Mouse (Mus musculus): ENCODE measurements around the gene Tdrd6.
A peak's percentile ranks its signal among the peaks of the same experiment; 100 is the strongest.

Gene Tdrd6

DNA sequence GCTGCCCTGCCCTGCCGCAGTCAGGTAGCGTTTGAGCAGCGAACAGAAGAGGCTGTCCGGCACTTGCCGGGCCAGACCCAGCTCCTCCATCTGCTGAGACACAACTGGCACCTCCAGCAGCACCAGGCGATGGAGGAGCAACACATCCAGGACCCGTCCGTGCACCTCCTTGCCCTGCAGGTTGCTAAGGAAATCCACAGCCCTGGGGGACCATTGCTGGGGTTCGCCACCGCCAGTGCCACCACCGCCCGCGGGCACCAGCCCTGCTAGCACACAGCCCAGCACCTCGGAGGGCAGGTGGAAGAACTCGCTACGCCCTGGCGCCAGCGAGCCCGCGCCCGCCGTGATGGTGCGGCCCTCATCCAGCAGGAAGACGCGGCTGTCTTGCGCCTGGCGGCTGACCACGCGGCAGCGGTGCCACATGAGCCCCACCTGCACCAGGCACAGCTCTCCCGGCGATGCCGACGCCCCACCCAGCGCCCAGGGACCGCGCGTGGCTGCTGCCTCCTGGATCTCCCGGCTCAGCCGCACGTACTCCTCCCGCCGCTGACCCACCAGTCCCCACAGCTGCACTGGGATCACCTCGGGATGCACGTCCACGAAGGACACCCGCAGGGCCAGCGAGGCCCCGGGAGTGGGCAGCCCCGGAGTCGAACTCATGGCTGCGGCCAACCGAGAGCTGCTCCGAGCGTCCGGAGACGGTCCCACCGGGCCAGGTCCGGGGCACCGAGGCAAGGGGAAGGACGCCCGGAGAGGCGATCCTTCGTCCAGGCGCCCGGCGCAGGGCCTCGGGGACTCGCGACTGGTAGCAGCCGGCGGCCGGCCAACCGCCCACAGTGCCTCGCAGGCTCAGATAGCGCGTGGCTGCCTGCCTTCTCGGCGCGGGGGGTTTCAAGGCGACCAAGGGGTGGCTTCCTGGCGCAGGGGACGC is at the start of gene Tdrd6:
Gene Tdrd6, minus strand, starts transcription at position 804 of the 931 bp plus-strand sequence.
- DNase-seq (ENCODE audit: extremely low spot score, low spot score) = peak; percentile 65

DNA sequence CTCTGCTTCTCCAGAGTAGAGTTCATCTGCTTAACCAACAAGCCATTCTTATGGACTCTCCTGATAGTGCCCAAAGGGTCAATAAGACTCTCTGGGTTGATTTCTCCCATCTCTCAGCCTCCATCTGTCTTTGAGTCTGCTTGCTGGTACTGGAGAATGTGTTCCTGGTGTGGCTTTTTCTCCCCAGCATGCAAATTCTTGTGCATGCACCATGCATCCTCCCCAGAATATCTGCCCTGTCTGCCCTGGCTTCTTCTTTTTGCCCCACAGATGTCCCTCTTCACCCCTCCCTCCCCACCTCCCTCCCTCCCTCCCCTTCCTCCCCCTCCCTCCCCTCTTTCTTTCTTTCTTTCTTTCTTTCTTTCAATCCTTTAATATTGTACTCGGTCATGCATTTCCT is 47.2 kb upstream of the Tdrd6 start:
- no peak for DNase-seq (ENCODE audit: extremely low spot score, low spot score)

DNA sequence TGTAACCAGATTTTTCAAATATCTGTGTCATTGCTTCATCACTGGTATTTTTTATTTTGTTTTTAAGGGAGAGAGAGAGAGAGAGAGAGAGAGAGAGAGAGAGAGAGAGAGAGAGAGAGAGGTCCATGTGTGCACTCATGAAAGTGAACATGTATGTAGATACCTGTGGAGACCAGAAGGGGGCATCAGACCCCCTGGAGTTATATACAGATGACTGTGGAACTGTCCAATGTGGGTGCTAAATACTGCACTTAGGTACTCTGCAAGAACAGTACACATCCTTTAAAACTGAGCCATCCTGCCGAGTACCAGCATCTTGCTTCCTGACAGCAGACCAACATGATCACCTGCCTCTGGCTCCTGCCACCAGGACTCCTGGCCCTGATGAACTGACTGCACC is 46.1 kb upstream of the Tdrd6 start:
- no peak for DNase-seq (ENCODE audit: extremely low spot score, low spot score)

DNA sequence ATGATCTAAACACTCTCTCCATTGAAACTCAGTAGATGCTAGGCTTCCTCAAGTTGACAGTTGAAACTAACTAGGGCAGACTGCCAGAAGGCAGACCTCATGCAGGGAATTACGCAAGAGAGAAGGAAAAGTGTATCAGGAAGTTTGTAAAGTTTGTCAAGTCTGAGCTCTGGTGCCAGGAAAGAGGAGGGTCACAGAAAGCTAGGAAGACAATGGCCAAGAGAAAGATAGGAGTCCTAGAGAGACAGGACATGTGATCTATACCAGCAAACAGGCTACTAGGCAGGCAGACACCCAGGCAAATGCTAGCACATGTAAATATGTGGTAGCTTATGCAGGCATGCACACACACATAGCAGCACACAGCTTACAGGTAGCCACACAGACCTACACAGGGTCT is 45.1 kb upstream of the Tdrd6 start:
- DNase-seq (ENCODE audit: extremely low spot score, low spot score) = no peak

DNA sequence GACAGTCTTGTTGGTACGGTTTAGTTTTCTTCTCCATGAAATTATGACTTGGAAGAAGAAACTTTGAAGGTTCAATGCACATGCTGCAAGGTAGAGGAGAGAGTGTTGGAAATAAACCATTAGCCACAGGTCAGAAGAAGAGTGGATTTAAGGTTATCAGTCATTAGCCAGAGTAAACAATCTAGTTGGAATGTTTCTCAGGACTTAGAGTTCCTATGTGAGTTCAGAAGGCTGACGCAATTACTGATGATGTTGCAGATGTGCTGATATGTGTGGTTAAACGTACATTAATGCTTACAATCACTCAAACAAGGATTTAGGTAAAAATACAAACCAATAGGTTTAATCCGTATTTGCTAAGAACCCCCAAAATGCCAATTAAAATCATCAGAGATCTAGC is 41.8 kb upstream of the Tdrd6 start:
- DNase-seq (ENCODE audit: extremely low spot score, low spot score) = no peak

- no peak for DNase-seq (ENCODE audit: extremely low spot score, low spot score)
Observed at GRCm38 (mm10) chr17:43669145-43669695, 39.1 kb upstream of the Tdrd6 start.

DNA sequence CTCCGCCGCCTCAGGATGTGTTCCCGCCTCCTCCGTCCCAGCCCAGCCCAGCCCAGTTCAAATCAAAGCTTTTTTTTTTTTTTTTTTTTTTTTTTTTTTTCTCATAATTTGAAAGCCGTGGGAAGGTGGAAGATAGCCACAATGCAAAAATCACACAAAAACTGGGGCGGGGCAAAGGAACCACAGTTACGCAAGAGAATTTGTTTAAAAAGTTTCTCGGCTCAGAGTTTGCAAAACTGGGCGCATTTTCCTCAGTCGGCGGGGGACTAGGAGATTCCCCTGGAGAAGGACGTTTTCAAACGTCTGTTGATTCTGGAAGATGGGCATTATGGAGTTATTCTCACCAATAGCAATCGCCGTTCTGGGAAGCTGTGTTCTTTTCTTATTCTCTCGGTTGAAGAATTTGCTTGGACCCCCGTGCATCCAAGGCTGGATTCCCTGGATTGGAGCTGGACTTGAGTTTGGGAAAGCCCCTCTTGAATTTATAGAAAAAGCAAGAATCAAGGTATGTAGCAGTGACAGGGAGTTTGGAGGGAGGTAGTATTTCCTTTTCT is 37.3 kb upstream of the Tdrd6 start, which contains the start of gene Cyp39a1:
Gene Cyp39a1, plus strand, starts transcription at position 136 of the 554 bp plus-strand sequence.
- DNase-seq (ENCODE audit: extremely low spot score, low spot score) = no peak

GRCm38 (mm10) chr17:43666576-43667289 is 36.6 kb upstream of the Tdrd6 start, which contains the start of gene Slc25a27:
Gene Slc25a27 (minus strand): TSS chr17:43667214.
- DNase-seq (ENCODE audit: extremely low spot score, low spot score) = peak; percentile 88

DNA sequence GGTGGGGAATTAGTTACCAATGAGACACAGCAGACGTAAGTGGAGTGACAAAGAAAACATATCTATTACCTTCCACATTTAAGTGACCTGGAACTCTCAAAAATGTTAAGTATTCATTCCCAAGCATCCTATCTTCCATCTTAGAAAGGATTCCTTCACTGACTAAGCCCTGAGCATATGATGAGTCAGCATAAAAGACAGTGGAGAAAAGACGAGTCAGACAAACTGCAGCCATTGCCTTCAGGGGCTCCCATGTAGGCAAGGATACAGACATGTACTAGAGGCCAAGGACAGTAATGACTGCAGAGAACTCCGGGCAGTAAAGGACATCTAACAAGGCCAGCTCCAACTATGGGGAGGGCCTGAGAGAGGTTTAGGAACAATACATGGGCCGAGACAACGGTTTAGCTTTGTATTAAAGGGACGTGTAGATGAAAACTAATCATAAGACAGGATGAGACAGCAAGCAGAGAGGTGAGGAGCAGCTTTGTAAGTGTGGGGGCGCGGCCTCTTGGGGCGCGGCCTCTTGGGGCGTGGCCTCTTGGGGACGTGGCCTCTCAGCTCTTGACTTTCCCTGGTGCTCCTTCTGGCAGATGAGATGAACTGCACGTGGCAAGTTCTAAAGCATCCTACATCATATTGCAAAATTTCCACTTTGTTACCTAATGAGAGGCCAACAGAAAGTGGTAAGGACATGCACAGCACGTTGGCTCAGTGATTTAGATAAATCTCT is 21.4 kb upstream of the Tdrd6 start:
- DNase-seq (ENCODE audit: extremely low spot score, low spot score) = no peak

GRCm38 (mm10) chr17:43649641-43650436 is 19.7 kb upstream of the Tdrd6 start:
- DNase-seq (ENCODE audit: extremely low spot score, low spot score) = no peak

GRCm38 (mm10) chr17:43646925-43647324 is 16.8 kb upstream of the Tdrd6 start:
- no peak for DNase-seq (ENCODE audit: extremely low spot score, low spot score)

GRCm38 (mm10) chr17:43645136-43645535 is 15.0 kb upstream of the Tdrd6 start:
- DNase-seq (ENCODE audit: extremely low spot score, low spot score) = no peak

- no peak for DNase-seq (ENCODE audit: extremely low spot score, low spot score)
Observed at GRCm38 (mm10) chr17:43644375-43644774, 14.3 kb upstream of the Tdrd6 start.

- DNase-seq (ENCODE audit: extremely low spot score, low spot score) = no peak
Observed at GRCm38 (mm10) chr17:43643191-43643590, 13.1 kb upstream of the Tdrd6 start.

DNA sequence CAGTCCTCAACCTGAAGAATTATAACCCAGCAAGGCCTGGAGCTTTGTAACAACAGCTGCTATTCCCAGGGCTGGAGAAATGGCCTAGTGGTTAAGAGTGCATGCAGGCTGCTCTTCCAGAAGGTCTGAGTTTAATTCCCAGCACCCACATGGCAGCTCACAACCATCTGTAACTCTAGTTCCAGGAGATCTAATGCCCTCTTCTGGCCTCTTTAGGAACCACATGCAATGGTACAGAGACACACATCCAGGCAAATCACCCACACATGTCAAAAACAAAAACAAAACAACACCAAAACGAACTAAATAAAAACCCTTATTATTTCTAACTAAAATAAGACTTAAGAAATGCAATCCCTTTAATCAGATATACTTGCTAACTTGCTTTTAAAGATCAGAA is 10.7 kb upstream of the Tdrd6 start:
- DNase-seq (ENCODE audit: extremely low spot score, low spot score) = no peak

- no peak for DNase-seq (ENCODE audit: extremely low spot score, low spot score)
Observed at GRCm38 (mm10) chr17:43637146-43637545, 7.0 kb upstream of the Tdrd6 start.

DNA sequence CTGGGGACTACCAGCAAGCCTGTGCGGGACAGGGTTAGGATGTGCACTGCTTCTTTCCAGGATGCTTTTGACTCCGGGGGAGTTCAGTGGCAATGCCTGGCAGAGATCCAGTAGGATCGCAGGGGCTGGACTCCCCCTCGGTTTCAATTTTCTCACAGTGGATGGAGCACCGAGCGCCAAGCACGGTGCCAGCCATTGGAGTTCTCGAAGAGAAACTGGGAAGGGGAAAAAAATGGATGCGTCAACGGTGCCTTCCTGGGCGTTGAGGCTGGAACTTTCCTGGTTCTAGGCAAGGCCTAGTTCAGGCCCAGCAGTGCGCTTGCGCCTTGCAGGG is 295 bp upstream of the Tdrd6 start:
- no peak for DNase-seq (ENCODE audit: extremely low spot score, low spot score)

GRCm38 (mm10) chr17:43629026-43629495 is 1.0 kb downstream of the Tdrd6 start:
- DNase-seq (ENCODE audit: extremely low spot score, low spot score) = peak; percentile 15

DNA sequence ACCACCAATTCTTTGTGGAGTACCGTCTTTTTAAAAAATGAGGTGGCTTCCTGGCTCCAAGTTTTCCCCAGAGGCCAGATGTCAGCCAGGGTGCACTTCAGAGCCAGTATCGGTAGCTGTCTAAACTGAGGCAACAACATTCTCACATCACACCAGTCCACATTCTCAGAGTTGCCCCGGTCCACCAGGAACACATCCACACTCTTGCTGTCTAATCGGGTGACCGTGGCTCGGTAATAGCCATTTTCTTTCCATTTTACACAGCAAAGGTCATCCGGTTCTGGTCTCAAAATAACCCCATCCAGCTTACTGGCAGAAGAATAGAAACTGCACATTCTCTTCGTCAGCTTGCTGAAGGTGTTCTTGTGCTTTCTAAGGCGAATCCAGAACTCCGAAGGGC is 1.9 kb downstream of the Tdrd6 start:
- no peak for DNase-seq (ENCODE audit: extremely low spot score, low spot score)

DNA sequence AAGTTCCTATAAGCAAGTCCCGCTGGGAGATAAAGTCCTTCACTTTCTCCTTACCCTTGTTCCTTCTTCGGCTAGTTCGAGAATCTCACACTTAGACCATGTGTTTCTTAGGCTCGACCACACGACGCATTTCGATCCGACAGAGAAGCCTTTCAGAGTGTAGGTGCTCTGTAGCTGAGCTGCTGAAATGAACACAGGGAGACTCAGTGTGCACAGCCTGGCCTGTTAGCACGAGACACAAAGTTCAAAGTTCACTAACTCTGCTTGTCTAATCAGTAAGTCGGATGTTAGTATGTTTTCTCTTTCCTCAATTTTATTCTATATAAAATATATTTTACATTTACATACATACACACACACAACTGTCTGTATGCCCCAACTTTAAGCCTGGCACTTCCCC is 8.0 kb downstream of the Tdrd6 start:
- DNase-seq (ENCODE audit: extremely low spot score, low spot score) = no peak

All from neural tube, embryonic 10.5 days (tissue).